Mouse (Mus musculus) frontal cortex, postnatal 25 days (tissue): ENCODE results near the gene Sbk1.
"Not testable (repeated sequence)": the region's sequence is repeated elsewhere in the genome, so short reads cannot be mapped to it uniquely, and the experiment has no call there.

Experiments used
- DNase-seq, 2 experiments: peaks; one replicate each; pipeline ENCODE4 v3.0.0; 2022; ENCODE audit warnings: low spot score in 2 of 2

Gene Sbk1

DNA sequence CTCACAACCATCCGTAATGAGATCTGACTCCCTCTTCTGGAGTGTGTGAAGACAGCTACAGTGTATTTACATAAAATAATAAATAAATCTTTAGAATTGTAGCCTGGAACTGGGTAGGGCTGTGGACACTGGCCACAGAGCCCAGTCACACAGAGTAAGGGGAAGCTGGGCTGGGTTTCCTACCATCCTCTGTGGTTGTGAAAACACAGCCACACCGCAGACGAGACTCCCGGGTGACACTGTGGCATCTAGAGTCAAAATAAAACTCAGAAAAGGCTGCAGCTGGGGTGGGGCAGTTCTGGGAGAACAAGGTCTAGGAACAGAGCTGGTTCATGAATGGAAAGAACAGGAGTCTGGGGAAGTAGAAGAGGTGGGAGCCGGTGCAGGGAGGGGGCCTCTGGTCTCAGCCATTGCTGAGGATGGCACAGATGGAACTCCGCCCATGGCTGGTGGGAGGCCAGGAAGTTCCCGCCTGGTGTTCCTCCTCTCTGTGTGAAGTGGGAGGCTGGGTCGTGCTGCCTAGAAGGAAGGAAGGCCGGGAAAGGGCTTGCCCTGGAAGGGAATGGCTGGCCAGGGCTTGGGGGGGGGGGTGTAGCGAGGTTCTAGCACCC is 15.2 kb downstream of the Sbk1 start:
- peak in 1 of 2 experiments; percentile 56 for DNase-seq

DNA sequence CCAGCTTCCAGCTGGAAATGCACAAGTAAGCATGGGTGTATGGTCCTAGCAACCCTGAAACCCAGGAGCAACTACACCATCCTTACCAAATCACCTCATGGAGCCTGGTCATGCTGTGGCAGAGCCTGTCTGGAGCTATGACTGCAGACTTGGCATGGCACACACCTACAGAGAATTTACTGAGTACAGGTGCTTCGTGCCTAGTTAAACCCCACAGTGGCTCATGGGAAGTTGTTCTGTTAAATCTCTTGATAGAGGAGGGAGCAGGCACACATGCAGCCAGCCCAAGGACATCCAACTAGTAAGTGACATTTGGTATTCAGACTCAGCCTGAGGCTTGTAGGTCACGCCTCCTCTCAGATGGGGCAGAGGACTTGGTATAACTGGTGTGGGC is 15.7 kb downstream of the Sbk1 start:
- DNase-seq = no peak

DNA sequence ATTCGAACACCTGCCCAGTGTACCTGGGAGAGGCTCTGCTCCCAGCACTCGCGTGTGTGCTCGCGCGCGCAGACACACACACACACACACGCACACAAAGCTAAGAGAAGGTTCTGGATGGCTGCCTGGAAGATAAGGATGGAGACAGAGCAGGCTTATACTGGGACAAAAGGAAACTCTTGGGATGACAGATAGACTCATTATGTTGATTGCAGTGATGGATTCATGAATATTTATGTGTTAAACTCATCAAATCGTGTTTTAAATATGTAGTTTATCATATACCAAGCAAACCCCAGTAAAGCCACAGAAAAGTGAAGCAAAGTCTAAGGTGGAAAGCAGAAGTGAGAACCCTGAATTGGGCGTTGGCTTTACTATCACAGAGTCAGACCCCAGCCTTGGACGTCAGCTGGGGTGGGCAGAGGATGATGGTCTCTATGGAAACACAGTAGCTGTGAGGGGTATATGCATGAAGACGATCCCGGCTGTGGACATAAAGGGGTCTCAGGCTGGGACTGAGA is 16.2 kb downstream of the Sbk1 start:
- DNase-seq = no peak

DNA sequence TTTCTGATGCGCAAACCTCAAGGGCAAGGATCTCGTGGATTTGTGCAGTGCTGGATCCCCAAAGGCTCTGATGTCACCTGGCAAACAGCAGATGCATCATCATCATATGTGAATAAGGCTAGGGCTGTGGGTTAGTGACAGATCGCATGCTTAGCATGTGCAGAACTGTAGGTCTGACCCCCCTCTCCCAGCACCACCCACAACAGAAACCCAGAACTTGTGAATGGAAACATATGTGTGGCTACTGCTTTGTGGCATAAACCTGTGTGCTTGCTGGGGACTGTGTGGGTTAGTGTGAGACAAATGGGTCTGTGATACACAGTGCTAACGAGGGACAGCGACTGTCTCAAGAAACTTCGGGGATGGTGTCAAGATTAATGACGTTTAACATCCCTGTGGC is 17.0 kb downstream of the Sbk1 start:
- DNase-seq = no peak

DNA sequence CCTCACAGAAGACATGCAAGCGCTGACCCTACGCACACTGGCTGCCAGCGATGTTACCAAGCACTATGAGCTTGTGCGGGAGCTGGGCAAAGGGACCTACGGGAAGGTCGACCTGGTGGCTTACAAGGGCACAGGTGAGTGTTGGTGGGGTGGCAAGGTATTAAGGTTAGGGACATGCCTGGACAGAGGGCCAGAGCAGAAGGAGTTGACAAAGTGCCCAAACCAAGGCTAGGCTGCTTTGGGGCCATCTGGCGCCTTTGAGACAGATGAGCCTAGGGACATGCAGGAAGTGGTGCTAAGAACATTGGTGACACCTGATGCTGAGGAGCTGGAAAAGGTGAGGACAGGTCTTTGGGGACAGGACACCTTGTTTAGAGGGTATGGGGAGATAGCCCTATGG is 17.5 kb downstream of the Sbk1 start:
- DNase-seq = no peak

DNA sequence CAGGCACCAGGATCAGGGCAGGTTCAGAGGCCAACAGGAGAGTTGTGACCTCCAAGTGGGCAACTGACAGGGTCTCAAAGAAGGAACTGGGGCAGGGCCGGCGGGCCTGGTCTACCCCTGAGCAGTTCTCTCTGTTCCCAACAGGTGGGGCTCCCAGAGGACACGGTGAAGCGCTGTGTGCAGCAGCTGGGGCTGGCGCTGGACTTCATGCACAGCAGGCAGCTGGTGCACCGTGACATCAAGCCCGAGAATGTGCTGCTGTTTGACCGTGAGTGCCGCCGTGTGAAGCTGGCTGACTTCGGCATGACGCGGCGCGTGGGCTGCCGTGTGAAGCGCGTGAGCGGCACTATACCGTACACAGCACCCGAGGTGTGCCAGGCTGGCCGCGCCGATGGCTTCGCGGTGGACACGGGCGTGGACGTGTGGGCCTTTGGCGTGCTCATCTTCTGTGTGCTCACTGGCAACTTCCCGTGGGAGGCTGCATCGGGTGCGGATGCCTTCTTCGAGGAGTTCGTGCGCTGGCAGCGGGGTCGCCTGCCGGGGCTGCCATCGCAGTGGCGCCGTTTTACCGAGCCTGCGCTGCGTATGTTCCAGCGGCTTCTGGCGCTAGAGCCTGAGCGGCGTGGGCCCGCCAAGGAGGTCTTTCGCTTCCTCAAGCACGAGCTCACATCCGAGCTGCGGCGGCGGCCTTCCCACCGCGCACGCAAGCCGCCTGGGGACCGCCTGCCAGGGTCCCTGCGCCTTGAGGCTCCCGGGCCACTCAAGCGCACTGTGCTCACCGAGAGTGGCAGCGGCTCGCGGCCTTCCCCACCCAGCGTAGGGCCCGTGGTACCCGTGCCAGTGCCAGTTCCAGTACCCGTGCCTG is 19.5 kb downstream of the Sbk1 start:
- no peak for DNase-seq

DNA sequence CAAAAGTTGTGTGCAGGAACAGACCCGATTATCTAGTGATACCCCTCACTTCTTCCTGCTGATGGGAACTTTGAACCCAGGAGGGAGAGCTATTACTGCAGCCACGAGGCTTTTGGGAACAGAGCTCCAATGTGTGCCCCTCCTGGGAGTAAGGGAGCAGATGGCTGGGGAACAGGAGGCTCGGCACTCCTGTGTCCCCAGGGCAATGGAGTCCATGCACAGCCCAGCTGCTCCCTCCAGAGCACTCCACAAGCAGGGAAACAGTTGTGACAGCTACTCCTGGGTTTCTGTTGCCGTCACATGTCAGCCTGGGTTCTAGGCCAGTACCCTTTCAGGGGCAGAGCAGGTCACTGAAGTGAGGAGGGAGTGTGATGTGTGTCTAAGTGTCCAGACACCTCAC is 20.7 kb downstream of the Sbk1 start:
- no peak for DNase-seq

DNA sequence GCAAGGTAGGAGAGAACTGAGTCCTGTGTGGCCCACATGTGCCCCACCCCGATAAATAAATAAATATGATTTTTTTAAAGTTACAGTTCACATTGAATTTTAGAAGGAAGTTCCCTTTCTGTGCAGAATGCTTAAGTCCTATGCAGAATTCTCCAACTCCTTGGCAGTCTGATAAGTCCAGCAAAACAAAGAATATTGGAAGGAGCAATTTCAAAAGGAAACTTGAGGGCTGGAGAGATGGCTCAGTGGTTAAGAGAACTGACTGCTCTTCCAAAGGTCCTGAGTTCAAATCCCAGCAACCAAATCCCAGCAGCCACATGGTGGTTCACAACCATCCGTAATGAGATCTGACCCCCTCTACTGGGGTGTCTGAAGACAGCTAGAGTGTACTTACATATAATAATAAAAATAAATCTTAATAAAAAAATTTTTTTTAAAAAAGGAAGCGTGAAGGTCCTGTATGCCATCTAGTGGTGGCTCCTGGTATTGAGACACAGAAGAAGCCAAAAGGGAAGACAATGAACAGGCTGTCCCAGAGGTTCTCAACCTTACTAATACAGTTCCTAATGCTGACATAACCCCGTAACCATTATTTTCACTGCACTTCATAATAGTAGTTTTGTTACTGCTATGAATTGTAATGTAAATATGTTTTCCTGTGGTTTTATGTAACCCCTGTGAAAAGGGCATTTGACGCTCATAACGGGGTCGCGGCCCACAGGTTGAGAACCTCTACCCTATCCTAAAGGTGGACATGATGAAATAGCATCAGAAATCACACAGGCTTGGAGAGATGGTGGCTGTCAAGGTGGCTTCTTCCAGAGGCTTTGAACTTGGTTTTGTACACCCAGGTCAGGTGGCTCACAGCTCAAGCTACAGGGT is 25.4 kb downstream of the Sbk1 start:
- no peak for DNase-seq

DNA sequence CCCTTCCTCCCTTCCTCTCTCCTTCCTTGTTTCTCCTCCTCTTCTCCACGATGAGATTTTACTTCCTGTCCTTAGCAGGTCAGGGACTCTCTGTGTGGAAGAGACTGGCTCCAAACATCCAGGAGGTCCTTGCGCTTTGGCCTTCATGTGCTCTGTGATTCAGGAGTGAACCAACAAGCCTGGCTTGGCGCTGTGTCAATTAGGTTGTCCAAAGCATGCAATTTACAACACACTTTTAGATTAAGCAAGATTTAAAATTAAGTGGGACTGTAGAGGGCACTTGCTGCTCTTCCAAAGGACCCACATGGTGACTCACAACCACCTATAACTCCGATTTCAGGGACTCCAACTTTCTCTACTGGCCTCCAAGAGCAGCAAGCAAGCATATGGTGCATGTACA is 26.4 kb downstream of the Sbk1 start:
- no peak for DNase-seq

DNA sequence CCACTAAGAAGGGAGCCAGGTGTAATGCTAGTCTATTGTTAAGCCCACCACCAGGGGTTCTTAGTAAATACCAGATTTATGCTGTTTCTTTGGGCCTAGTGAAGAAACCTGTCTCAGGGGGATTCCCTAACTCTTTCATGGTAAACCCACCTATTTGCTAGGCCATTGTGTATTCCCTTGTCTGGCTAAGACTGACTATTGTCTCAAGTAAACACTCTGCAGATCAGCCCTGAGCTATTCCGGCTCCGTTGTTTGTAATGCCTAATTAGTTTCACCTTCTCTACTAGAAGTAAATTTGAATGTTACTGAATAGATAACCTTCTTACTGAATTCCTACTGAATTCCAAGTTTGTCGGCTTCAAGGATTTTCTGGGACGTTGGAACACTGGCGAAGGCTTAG is 29.4 kb downstream of the Sbk1 start:
- not testable (repeated sequence) for DNase-seq

DNA sequence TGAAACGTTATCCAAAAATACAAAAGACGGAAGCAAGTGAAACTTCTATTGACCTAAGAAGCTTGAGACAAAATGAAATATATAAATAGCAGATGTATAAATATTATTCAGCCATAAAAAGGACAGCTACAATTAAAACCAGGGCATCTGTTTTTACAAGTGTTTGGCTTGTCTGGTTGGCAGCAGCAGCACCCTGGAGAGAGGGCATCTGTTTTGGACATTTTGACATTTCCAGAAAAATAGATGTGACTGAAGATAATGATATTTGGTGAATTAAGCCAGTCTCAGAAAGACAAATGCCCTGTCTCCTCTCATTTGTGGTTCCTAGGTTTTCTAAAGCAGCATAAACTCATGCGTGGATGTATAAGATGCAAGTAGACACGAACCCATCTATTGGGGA is 39.4 kb downstream of the Sbk1 start:
- DNase-seq = no peak

DNA sequence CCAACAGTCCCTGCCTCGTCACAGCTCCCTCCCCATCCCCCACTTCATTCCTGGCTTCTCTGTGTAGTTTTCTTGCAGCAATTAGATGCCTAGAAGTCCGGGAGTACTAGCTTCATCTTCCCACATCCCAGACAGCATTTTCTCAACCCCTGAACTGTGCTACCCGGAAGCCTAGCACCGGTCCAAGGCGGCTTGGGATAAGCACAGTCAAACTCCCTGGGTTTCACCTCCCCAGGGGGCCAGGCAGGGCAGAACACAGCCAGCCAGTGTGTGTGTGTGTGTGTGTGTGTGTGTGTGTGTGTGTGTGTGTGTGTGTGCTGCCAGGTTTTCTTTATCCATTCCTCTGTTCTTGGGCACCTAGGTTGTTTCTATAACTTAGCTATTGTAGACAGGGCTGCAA is 40.9 kb downstream of the Sbk1 start:
- no peak for DNase-seq

DNA sequence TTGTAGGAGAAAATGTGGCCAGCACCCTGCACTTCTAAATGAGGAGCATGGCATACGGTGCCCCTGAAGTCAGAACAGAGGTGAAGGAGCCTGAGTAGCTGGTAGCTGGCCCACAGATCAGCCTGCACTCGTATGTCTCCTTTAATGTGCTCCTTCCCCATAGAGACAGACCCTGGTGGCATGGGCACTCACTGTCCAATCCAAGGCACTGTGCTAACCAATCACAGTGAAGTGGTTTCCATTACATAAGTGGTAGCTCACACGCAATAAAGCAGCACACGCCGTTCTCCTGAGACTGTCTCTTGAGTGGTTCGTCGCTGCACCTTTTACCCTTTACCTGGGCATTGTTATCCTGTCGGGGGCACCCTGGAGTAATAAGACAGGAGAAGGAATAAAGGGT is 41.9 kb downstream of the Sbk1 start:
- no peak for DNase-seq

DNA sequence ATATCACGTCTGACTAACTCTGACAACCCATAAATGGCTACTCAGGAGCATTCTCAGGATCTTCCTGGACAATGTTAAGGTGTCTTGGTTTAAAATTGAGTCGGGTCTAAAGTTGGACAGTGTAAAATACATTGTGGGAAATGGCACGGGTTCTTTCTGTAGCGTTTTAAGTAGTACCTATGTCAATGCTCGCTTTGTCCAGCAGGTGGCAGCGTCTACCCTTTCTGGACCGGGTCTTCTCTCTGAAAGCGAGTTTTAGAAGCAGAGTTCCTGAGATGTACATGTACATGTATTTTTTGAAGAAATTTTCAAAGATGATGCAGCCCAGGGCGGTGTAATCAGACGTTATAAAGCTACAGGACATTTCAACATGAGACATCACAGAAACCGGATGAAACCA is 51.3 kb downstream of the Sbk1 start:
- peak; percentile 76 to 84 for DNase-seq

DNA sequence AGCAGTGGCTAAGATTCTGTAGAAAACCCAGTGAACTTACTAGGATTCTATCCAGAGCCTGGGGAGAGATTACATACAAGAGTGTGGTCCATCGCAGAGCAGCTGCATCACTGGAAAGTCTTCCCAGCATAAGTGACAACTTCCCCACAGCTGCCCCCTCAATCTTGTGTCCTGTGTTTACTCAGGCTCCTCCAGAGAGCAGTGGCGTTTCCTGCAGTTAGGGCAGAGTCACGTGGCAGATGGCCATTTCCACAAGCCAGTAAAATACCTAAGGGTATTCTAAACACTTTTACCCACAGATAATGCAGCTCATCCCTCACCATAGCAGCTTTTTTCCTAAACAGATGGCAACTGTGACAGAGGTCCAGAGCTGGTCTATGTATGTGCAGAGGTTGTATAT is 52.4 kb downstream of the Sbk1 start:
- DNase-seq = no peak

DNA sequence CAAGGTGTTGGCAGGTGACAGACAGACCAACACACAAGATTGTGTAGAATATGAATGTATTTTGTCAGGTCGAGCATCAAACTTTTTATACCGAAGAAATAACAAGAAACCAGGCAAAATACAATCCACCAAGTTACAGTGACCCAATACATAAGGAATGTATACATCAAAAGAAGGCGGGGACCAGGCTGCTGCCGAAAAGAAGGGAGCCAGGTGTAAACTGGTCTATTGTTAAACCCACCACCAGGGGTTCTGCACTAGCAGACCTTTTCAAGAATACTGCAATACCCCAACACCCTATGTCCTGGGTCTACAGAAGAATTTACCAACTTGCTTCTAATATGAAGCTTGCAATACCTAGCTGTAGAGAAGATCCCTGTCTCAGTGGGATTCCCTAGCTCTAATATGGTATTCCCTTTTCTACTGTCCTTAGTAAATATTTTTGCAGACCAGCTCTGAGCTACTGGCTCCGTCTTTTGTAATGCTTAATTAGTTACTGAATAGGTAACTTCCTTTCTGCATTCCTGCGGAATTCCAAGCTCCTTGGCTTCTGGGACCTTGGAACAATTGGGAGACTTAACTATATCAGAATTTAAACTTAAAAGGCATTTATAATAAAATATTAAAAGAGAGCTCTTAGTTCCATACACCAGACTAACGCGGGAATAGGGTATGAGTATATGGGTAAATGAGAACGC is 53.3 kb downstream of the Sbk1 start:
- not testable (repeated sequence) for DNase-seq

DNA sequence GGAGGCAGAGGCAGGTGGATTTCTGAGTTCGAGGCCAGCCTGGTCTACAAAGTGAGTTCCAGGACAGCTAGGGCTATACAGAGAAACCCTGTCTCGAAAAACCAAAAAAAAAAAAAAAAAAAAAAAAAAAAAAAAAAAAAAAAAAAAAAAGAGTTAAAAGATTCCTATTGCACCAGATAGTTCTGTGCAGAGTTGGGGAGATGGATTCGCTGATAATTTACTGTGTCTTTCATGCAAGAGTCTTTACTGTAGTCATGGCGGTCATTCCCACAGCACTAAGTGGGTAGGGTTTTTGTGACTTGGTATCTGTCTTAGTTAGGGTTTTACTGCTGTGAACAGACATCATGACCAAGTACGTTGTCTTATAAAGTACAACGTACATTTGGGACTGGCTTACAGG is 56.4 kb downstream of the Sbk1 start:
- not testable (repeated sequence) for DNase-seq

DNA sequence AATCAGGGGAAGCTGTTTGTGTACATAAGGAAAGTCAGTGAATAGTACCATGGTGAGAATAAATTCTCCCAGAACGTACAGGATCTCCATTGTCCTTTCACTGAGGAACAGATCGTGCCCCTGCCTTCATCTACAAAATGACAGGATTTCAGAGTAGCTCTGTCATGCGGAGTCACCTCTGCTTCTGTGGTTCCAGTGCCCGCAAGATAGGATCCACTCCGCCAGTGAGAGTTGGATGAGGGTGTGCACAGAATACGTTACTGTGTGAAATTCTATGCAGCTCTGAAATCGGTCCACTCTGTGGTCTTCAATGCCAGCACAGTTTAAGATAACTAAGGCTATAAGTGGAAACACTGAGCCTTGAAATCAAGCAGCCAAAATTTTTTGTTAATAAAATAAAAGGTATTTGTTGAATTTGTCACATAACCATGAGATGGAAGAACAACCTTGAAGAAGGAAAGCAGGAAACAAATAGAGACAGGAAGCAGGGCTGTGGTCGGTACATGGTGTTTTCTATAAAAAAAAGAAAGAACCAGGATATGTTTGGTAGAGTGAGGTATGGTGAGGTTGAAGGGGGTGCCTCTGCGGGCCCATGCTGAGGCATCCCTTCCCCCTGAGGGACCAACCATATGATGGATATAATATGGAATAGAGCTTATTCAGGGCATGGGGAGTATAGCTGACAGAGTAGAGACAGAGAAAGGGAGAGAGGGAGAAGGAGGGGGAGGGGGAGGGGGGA is 57.7 kb downstream of the Sbk1 start:
- DNase-seq = no peak

DNA sequence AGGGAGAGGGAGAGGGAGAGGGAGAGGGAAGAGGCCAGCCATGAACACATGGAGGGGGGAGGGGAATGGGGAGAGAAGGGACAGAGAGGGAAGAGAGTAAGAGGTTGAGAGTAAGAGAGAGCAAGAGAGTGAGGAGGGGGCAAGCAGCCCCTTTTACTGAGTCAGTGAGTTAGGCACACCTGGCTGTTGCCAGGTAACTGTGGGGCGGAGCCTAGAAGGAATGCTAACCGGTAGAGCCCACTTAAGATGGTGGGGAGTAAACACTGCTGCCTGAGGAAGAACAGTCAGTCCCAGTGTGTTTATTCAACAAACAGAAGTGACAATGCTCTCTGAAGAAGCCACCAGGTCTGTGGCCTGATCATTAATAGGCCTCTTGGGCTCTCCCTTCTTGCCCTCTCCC is 58.3 kb downstream of the Sbk1 start:
- DNase-seq = no peak

DNA sequence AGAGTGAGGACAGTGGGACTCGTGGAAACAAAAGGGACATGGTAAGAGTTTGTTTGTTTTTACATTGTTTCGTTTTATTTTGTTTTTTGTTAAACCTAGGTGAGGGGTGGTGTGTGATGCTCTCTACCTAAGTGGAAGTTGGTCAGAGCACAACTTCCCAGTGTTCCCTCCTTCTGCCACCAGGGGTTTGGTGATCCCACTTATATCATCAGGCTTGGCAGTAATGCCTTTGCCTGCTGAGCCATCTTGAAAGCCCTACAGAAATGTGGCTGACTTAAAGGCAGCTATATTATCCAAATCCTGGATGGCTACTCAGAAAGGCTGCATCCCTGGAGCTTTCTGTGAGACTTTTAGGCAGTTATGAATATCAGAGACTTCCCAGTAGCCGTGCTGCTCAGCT is 60.3 kb downstream of the Sbk1 start:
- DNase-seq = no peak

DNA sequence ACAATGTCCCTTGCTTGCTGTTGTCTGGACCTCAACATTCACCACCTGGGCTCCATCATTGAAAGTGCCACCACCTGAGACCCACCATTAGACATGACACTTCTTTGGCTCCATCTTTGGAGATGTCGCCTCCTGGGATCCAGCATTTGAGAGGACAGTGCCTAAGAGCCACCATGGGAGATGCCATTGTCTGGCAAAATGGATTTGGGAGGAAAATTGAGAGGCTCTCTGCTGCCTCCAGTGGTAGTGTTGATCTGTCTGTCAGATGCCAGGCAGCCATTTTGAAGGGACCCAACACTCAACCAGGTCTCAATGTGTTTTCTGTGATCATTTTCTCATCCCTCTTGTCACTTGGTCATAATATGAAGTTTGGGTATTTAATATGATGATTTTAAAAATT is 63.1 kb downstream of the Sbk1 start:
- DNase-seq = no peak
